Comparison of ENCODE assay signal across 8 mouse cellular contexts in the genomic region with DNA sequence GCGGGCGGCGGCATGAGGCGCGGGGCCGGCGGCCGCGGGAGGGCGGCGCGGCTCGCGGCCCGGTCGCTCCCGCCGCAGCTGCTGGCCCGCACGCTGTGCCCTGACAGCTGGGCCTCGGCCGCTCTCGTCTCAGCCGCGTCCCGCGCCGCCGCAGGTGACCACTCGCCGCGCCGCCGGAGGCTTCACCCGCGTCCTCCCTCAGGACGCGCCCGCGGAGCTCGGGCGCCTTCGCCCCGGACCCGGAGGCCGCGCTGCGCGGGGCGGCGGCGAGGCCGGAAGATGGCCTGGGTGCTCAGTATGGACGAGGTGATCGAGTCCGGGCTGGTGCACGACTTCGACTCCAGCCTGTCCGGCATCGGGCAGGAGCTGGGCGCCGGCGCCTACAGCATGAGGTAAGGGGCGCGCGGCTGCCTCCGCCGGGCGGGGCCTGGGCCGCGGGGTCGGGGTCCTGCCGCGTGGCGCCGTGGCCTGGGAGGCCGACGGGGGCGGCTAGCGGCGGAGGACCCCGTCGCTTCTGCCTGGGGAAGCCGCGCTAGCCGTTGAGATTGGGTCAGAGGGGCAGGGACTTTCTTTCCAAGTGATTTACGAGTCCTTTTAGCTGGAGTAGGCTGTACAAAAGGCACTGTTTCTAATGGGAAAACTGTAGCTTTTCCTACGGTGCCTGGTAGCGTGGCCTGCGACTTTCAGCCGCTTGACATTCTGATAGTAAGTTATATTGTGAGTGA. TPM values are rescaled to one million over a fixed set of nuclear protein-coding genes. Genes with fewer than 3 reads are reported as not detected.
DNase-seq lines count a peak whose midpoint lies in the region; TF ChIP-seq lines count a peak whose summit lies in the region.

No protein-coding gene starts in this region.

- H3K4me3 ChIP-seq in lung, adult 2 months (replicated peaks; ENCODE audit: extremely low read depth, low read depth, low read length), result peak overlapping the region; percentile 66

- peak; percentile 22 for DNase-seq in right cerebral cortex, adult 18-20 months
- no peak for DNase-seq in right cerebral cortex, adult 2 months (ENCODE audit: low spot score in 2 of 2)
- DNase-seq in embryo, embryonic 10 days (ENCODE audit: low spot score), result peak; percentile 45
- peak; percentile 16 to 37 for DNase-seq in heart, adult 18-20 months
- DNase-seq in kidney, adult 11 months, result peak; percentile 30
- DNase-seq in lung, adult 2 months, result peak; percentile 32
- DNase-seq in ovary, postnatal 10 days (ENCODE audit: low spot score), result peak; percentile 8
- DNase-seq in thymus, postnatal 25 days, result peak; percentile 38

- WGBS in lung, adult 2 months, result 1% methylated on average over 82 of the region's 91 CpGs

- no peak for TF ChIP-seq POLR2A in lung, adult 2 months (IDR thresholded peaks at IDR 0.05; ENCODE audit: borderline replicate concordance, extremely low read depth, low read depth, low read length)

- TF ChIP-seq CTCF in lung, adult 2 months (IDR thresholded peaks at IDR 0.05; ENCODE audit: insufficient read depth, low read length), result no peak

- H3K4me1 ChIP-seq in lung, adult 2 months (ENCODE audit: control insufficient read depth, insufficient read depth, low read length), result peaks cover 3% of the 10 kb centered on the region; the same call in 1 of the 2 replicates

RNA-seq across cellular contexts. Expression of a gene that starts 0.8 kb away (rescaled TPM):
- total RNA-seq in heart, adult 18-20 months (2021), result 10 to 100 TPM; 21.8 to 23.4 TPM
- 37.9 and 55.9 TPM in 2 replicates for polyA plus RNA-seq in lung, adult 2 months (2012; rRNA removed)

Comparison
In these comparisons a context has a peak if more than half of its experiments do, and no peak if none do; other contexts are left out.
1. DNase-seq: peak in right cerebral cortex, adult 18-20 months (single experiment), embryo, embryonic 10 days (single experiment), heart, adult 18-20 months (2 of 2), kidney, adult 11 months (single experiment), lung, adult 2 months (single experiment), ovary, postnatal 10 days (single experiment) and thymus, postnatal 25 days (single experiment); none in right cerebral cortex, adult 2 months (0 of 2).